Mouse (Mus musculus) heart, adult 2 months (tissue): ENCODE data around the gene Fto.

Experiments used
- CTCF ChIP-seq: fragments of 200-600 bp; IDR thresholded peaks from 2 replicates; pipeline ENCODE4 v1.8.1; 2022; ENCODE audit warnings: antibody characterized with exemption, mild to moderate bottlenecking, moderate library complexity
- EP300 ChIP-seq: fragments of 200-500 bp; IDR thresholded peaks from 2 replicates; pipeline ENCODE4 v1.6.1; 2011; ENCODE audit warnings: low read depth, low read length, control low read depth; ENCODE audit not compliant: insufficient read depth

DNA sequence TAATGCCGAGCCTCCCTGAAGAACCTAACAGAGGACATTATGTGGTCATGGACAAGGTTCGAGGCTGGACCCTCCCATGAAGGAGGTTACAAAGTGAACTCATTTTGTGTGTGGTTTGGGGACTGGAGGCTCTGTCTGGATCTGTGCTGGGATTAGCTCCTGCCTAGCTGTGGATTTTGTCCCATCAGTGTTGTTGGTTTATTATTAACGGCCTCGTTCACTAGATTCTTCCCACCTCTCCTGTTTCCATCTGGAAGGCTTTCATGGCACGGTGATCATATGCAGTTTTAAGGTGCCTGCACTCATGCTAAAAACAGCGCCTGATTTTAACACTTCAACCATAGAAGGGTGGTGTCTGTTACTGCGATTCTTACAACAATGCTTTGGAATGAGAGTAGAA lies 257.5 kb downstream of the Fto start:
- TF ChIP-seq CTCF (no peak), EP300 (no peak)
